Mouse (Mus musculus) CH12.LX (cell line): ENCODE data around the gene Muc16. TPM values are rescaled to one million over a fixed set of nuclear protein-coding genes. Genes with fewer than 3 reads are reported as not detected.

Source experiments
- DNase-seq: peaks from one replicate; pipeline ENCODE4 v3.0.0-alpha.2; 2013; ENCODE audit errors: extremely low read depth
- H3K27ac ChIP-seq: 2 replicates; pipeline ENCODE4 v1.5.1; 2012; ENCODE audit warnings: low read depth, mild to moderate bottlenecking, control low read depth, moderate library complexity; ENCODE audit not compliant: insufficient read depth
- H3K27me3 ChIP-seq: replicated peaks from 2 replicates; pipeline ENCODE3; 2012; ENCODE audit warnings: inconsistent platforms
- H3K36me3 ChIP-seq, 2 experiments: replicated peaks in 1 of 2; 2 replicates each; pipeline versions ENCODE3 to v1.6.1; 2012; ENCODE audit warnings: inconsistent platforms in 1 of 2, low read length in 1 of 2, mild to moderate bottlenecking in 1 of 2, mixed read lengths in 1 of 2, moderate library complexity in 1 of 2; ENCODE audit not compliant: control insufficient read depth in 1 of 2, insufficient read depth in 1 of 2
- H3K4me1 ChIP-seq, 2 experiments: 2 replicates each; pipeline ENCODE4 v1.6.1; 2012; ENCODE audit warnings: inconsistent platforms in 1 of 2, moderate library complexity in 1 of 2; ENCODE audit not compliant: insufficient read depth in 2 of 2, control insufficient read depth in 1 of 2
- H3K4me2 ChIP-seq: 2 replicates; pipeline ENCODE4 v1.6.1; 2012; ENCODE audit warnings: low read depth, mild to moderate bottlenecking, control low read depth; ENCODE audit not compliant: poor library complexity, insufficient read depth, severe bottlenecking
- H3K4me3 ChIP-seq, 3 experiments: fragments of 150-350 bp in 1 of 3; sonication (generic) in 1 of 3; replicated peaks in 1 of 3; 2 replicates each; pipeline versions ENCODE3 to v1.5.1; 2011 to 2012; ENCODE audit warnings: low read depth in 2 of 3, low read length in 2 of 3, mild to moderate bottlenecking in 2 of 3, moderate library complexity in 2 of 3, control low read depth in 1 of 3, improper control_type of control experiment in 1 of 3, inconsistent platforms in 1 of 3, mixed read lengths in 1 of 3; ENCODE audit not compliant: poor library complexity in 1 of 3
- H3K79me2 ChIP-seq: replicated peaks from 2 replicates; pipeline ENCODE4 v1.6.1; 2012; ENCODE audit warnings: mild to moderate bottlenecking, moderate library complexity; ENCODE audit not compliant: control insufficient read depth, poor library complexity, insufficient read depth, severe bottlenecking; ENCODE audit errors: extremely low read depth
- H3K9ac ChIP-seq: 2 replicates; pipeline ENCODE4 v1.6.1; 2012; ENCODE audit warnings: low read depth, mild to moderate bottlenecking, control low read depth, moderate library complexity; ENCODE audit not compliant: insufficient read depth
- H3K9me3 ChIP-seq: replicated peaks from 2 replicates; pipeline ENCODE3; 2012; ENCODE audit warnings: low read length, inconsistent platforms, mixed read lengths
- CTCF ChIP-seq, 2 experiments: IDR thresholded peaks in 1 of 2; conservative IDR thresholded peaks in 1 of 2; 2 replicates each; pipeline ENCODE4 v1.5.1; 2011 to 2012; ENCODE audit warnings: low read depth in 2 of 2, low read length in 2 of 2, improper control_type of control experiment in 1 of 2, inconsistent platforms in 1 of 2, mild to moderate bottlenecking in 1 of 2, moderate library complexity in 1 of 2
- E2F4 ChIP-seq: IDR thresholded peaks from 2 replicates; pipeline ENCODE4 v1.6.1; 2011; ENCODE audit warnings: low read depth, low read length, improper control_type of control experiment; ENCODE audit not compliant: insufficient replicate concordance
- EP300 ChIP-seq: IDR thresholded peaks from 2 replicates; pipeline ENCODE4 v1.6.1; 2011; ENCODE audit warnings: low read length, improper control_type of control experiment
- HCFC1 ChIP-seq: IDR thresholded peaks from 2 replicates; pipeline ENCODE4 v1.6.1; 2012; ENCODE audit warnings: low read depth, mild to moderate bottlenecking, inconsistent platforms, low read length, improper control_type of control experiment
- IRF4 ChIP-seq: IDR thresholded peaks from 2 replicates; pipeline ENCODE4 v1.6.1; 2014; ENCODE audit warnings: low read depth, mild to moderate bottlenecking, inconsistent platforms, low read length, improper control_type of control experiment
- JUN ChIP-seq: IDR thresholded peaks from 2 replicates; pipeline ENCODE4 v1.6.1; 2011; ENCODE audit warnings: low read depth, mild to moderate bottlenecking, low read length, improper control_type of control experiment, moderate library complexity; ENCODE audit not compliant: insufficient read depth
- JUND ChIP-seq: conservative IDR thresholded peaks from 2 replicates; pipeline ENCODE4 v1.6.1; 2011; ENCODE audit warnings: low read depth, low read length, improper control_type of control experiment
- KAT2A ChIP-seq: IDR thresholded peaks from 2 replicates; pipeline ENCODE4 v1.6.1; 2012; ENCODE audit warnings: low read length, improper control_type of control experiment, inconsistent platforms; ENCODE audit not compliant: insufficient replicate concordance
- MAX ChIP-seq: IDR thresholded peaks from 2 replicates; pipeline ENCODE4 v1.6.1; 2011; ENCODE audit warnings: low read length, improper control_type of control experiment
- MAZ ChIP-seq: IDR thresholded peaks from 2 replicates; pipeline ENCODE4 v1.6.1; 2012; ENCODE audit warnings: low read depth, mild to moderate bottlenecking, inconsistent platforms, low read length, improper control_type of control experiment, moderate library complexity
- MEF2A ChIP-seq: IDR thresholded peaks from 2 replicates; pipeline ENCODE4 v1.6.1; 2014; ENCODE audit warnings: low read depth, mild to moderate bottlenecking, inconsistent platforms, low read length, improper control_type of control experiment, borderline replicate concordance
- MXI1 ChIP-seq: IDR thresholded peaks from 2 replicates; pipeline ENCODE4 v1.6.1; 2011; ENCODE audit warnings: mild to moderate bottlenecking, low read depth, low read length, improper control_type of control experiment
- MYC ChIP-seq: IDR thresholded peaks from 2 replicates; pipeline ENCODE4 v1.6.1; 2011; ENCODE audit warnings: low read depth, mild to moderate bottlenecking, improper control_type of control experiment, low read length
- NELFE ChIP-seq: IDR thresholded peaks from 2 replicates; pipeline ENCODE4 v1.6.1; 2011; ENCODE audit warnings: low read depth, low read length, improper control_type of control experiment
- NRF1 ChIP-seq: IDR thresholded peaks from 2 replicates; pipeline ENCODE4 v1.6.1; 2014; ENCODE audit warnings: low read depth, mild to moderate bottlenecking, inconsistent platforms, low read length, improper control_type of control experiment, moderate library complexity
- PAX5 ChIP-seq: IDR thresholded peaks from 2 replicates; pipeline ENCODE4 v1.6.1; 2012; ENCODE audit warnings: low read length, inconsistent platforms, mixed read lengths
- POLR2A ChIP-seq: IDR thresholded peaks from 2 replicates; pipeline ENCODE4 v1.6.1; 2011; ENCODE audit warnings: low read depth, mild to moderate bottlenecking, improper control_type of control experiment, low read length
- POLR2AphosphoS2 ChIP-seq: IDR thresholded peaks from 2 replicates; pipeline ENCODE4 v1.6.1; 2011; ENCODE audit warnings: low read depth, low read length, improper control_type of control experiment
- RAD21 ChIP-seq: IDR thresholded peaks from 2 replicates; pipeline ENCODE4 v1.6.1; 2011; ENCODE audit warnings: low read depth, mild to moderate bottlenecking, low read length, improper control_type of control experiment, moderate library complexity
- RCOR1 ChIP-seq: conservative IDR thresholded peaks from 2 replicates; pipeline ENCODE4 v1.6.1; 2012; ENCODE audit warnings: low read depth, mild to moderate bottlenecking, inconsistent platforms, low read length, improper control_type of control experiment
- SIN3A ChIP-seq: IDR thresholded peaks from 2 replicates; pipeline ENCODE4 v1.6.1; 2012; ENCODE audit warnings: low read length, improper control_type of control experiment, inconsistent platforms
- SMC3 ChIP-seq: IDR thresholded peaks from 2 replicates; pipeline ENCODE4 v1.6.1; 2011; ENCODE audit warnings: low read depth, low read length, improper control_type of control experiment
- TCF12 ChIP-seq: IDR thresholded peaks from 2 replicates; pipeline ENCODE4 v1.6.1; 2014; ENCODE audit warnings: low read depth, mild to moderate bottlenecking, inconsistent platforms, low read length, improper control_type of control experiment
- USF1 ChIP-seq: IDR thresholded peaks from 2 replicates; pipeline ENCODE4 v1.6.1; 2014; ENCODE audit warnings: low read depth, mild to moderate bottlenecking, inconsistent platforms, low read length, improper control_type of control experiment
- USF2 ChIP-seq: conservative IDR thresholded peaks from 2 replicates; pipeline ENCODE4 v1.6.1; 2011; ENCODE audit warnings: low read depth, low read length, improper control_type of control experiment
- ZC3H11A ChIP-seq: IDR thresholded peaks from 2 replicates; pipeline ENCODE4 v1.6.1; 2012; ENCODE audit warnings: low read depth, mild to moderate bottlenecking, inconsistent platforms, low read length, improper control_type of control experiment
- ZKSCAN1 ChIP-seq: IDR thresholded peaks from 2 replicates; pipeline ENCODE4 v1.6.1; 2012; ENCODE audit warnings: low read depth, inconsistent platforms, low read length, improper control_type of control experiment, borderline replicate concordance
- ZMIZ1 ChIP-seq: IDR thresholded peaks from 2 replicates; pipeline ENCODE4 v1.6.1; 2012; ENCODE audit warnings: low read depth, mild to moderate bottlenecking, inconsistent platforms, low read length, improper control_type of control experiment
- ZNF384 ChIP-seq: IDR thresholded peaks from 2 replicates; pipeline ENCODE4 v1.6.1; 2012; ENCODE audit warnings: low read depth, low read length, improper control_type of control experiment, inconsistent platforms
- dilution Hi-C: fragments of 300-500 bp; cut with MboI; formaldehyde crosslinking; loops from 2 replicates; pipeline ENCODE4 v1.14.3; 2020; ENCODE audit warnings: low sequenced_read_pairs; ENCODE audit not compliant: extremely low pct_unique_long_range_greater_than_20kb, extremely low pct_ligation_motif_present
- in situ Hi-C: fragments of 300-500 bp; cut with MboI; formaldehyde crosslinking; loops from 3 replicates; pipeline ENCODE4 v1.14.3; 2019; ENCODE audit warnings: low sequenced_read_pairs, low pct_ligation_motif_present, low pct_unique_long_range_greater_than_20kb, mixed read lengths
- polyA plus RNA-seq: library from polyadenylated mRNA; unstranded; fragments of >175 nt; gene quantifications from 2 replicates; pipeline ENCODE4 v1.2.1, GENCODE M21; 2012; ENCODE audit warnings: low read depth; ENCODE audit not compliant: insufficient read length
- total RNA-seq, 2 experiments: library from RNA; depleted of rRNA; stranded (reverse); fragments of 300-350 nt in 1 of 2; fragments of >200 nt in 1 of 2; gene quantifications; 2 replicates each; pipeline ENCODE4 v1.2.3; 2012 to 2014

Gene Muc16
- total and polyA plus RNA-seq, 3 experiments = not detected

DNA sequence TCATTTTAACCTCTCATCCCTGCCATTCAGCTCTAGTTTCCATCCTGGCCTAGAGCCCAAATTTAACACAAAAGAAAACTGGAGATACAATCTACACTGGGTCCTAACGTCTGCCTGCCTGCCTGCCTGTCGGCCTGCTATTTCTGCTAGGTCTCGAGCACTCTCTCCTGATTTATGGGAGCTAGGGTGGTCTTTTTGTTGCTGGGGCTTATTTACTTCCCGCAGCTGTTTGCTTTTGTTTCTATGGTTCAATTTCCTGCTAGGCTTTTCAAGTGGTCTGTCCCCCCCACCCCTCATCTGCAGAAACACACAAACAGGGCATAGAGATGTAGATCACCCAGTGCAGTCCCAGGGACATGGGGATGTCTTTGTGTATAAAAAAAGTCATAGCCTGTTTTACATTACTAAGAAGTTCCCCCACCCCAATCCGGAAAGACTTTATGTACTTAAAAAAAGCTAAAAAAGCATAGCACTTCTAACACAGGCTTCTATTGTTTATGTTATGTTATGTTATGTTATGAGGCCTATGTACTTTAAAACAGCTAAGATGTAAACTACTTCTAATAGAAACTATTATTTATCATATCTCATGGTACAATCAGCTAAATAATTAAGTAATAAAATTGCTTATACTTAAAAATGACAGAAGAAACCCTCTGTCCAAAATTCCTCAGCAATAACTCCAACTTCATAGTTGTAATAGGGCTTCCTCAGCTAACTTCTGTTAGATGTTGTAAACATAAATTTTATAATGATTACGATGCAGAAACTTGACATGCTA, 47.8 kb upstream of the Muc16 start:
- Histone ChIP-seq H3K79me2 (no peaks in the 10 kb centered on the region), H3K27me3 (no peaks in the 10 kb centered on the region), H3K4me3 (no peak overlapping the region), H3K9me3 (no peaks in the 10 kb centered on the region), H3K9ac (no peak overlapping the region), H3K4me1 (no peaks in the 10 kb centered on the region), H3K4me2 (no peak overlapping the region), H3K27ac (no peak overlapping the region), H3K36me3 (no peaks in the 10 kb centered on the region)
- TF ChIP-seq PAX5 (no peak), RCOR1 (no peak), TCF12 (no peak), ZNF384 (no peak), ZMIZ1 (no peak), MXI1 (no peak), ZC3H11A (no peak), MYC (no peak), HCFC1 (no peak), NRF1 (no peak), KAT2A (no peak)
- dilution Hi-C loops (no loop called here), in situ Hi-C loops (no loop called here)
- DNase-seq = no peak

DNA sequence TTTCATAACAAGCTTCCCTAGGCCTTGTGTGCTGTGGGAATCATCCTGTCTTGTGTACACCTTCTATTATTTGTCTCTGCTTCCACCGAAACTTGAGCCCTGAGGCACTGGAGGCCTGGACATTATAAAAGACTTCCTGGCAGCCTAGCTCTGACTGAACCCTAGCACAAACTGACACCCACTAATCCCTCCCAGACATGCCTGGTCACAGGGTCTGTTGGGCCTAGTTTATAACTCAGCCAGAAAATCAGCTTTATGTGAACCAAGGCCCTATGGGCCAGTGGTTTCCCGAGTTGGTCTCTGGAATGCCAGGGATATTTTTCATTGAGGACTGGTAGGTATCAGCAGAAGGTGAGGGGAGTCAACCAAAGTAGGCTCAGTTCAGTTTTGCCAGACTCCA, 46.7 kb upstream of the Muc16 start:
- Histone ChIP-seq H3K79me2 (no peaks in the 10 kb centered on the region), H3K9ac (no peak overlapping the region), H3K4me3 (no peak overlapping the region), H3K36me3 (no peaks in the 10 kb centered on the region), H3K4me1 (no peaks in the 10 kb centered on the region), H3K4me2 (no peak overlapping the region), H3K9me3 (no peaks in the 10 kb centered on the region), H3K27me3 (no peaks in the 10 kb centered on the region), H3K27ac (no peak overlapping the region)
- in situ Hi-C loops (no loop called here), dilution Hi-C loops (no loop called here)
- no peak for TF ChIP-seq USF1
- TF ChIP-seq SIN3A = no peak
- TF ChIP-seq JUN = no peak
- TF ChIP-seq SMC3 = no peak
- TF ChIP-seq POLR2A = no peak
- TF ChIP-seq E2F4 = no peak
- no peak for TF ChIP-seq JUND
- TF ChIP-seq USF2 = no peak
- TF ChIP-seq ZC3H11A = no peak
- no peak for TF ChIP-seq EP300
- TF ChIP-seq MAZ = no peak
- no peak for TF ChIP-seq MAX
- no peak for TF ChIP-seq MEF2A
- no peak for TF ChIP-seq ZKSCAN1
- no peak for TF ChIP-seq ZMIZ1
- TF ChIP-seq IRF4 = no peak
- TF ChIP-seq RAD21 = no peak
- no peak for TF ChIP-seq CTCF (conservative IDR thresholded peaks at IDR 0.05 in 1 of 2, IDR thresholded peaks at IDR 0.05 in 1 of 2; ENCODE audit: low read depth in 2 of 2, low read length in 2 of 2)
- no peak for TF ChIP-seq NELFE
- TF ChIP-seq POLR2AphosphoS2 = no peak
- DNase-seq = no peak
